Mouse (Mus musculus) liver, embryonic 14.5 days (tissue): ENCODE data around the gene Lims1. TPM values are rescaled to one million over a fixed set of nuclear protein-coding genes. Genes with fewer than 3 reads are reported as not detected.
A peak's percentile ranks its signal among the peaks of the same experiment; 100 is the strongest.

ENCODE experiments used
- ATAC-seq: fragments of 200-750 bp; cut with Nextera tagmentation; 2 replicates; pipeline ENCODE4 v1.8.0; 2017; ENCODE audit warnings: moderate number of reproducible peaks, mild to moderate bottlenecking, moderate library complexity; ENCODE audit not compliant: insufficient read depth
- DNase-seq, 3 experiments: peaks; one replicate each; pipeline ENCODE4 v3.0.0-alpha.2; 2012 to 2013; ENCODE audit warnings: low read depth in 3 of 3, low spot score in 3 of 3
- H3K27ac ChIP-seq: fragments of 300-500 bp; sonication (generic); 2 replicates; pipeline ENCODE4 v1.5.1; 2014; ENCODE audit warnings: moderate library complexity, mild to moderate bottlenecking, control low read depth, inconsistent platforms
- H3K27me3 ChIP-seq: fragments of 300-500 bp; sonication (generic); 2 replicates; pipeline ENCODE4 v1.6.1; 2014; ENCODE audit warnings: mild to moderate bottlenecking, low read length, moderate library complexity; ENCODE audit not compliant: control insufficient read depth, insufficient read depth
- H3K36me3 ChIP-seq: fragments of 300-500 bp; sonication (generic); replicated peaks from 2 replicates; pipeline ENCODE4 v1.6.1; 2014; ENCODE audit warnings: low read depth; ENCODE audit not compliant: control insufficient read depth, insufficient read depth
- H3K4me1 ChIP-seq, 2 experiments: fragments of 200-500 bp in 1 of 2; fragments of 300-500 bp in 1 of 2; sonication (generic) in 1 of 2; replicated peaks; 2 replicates each; pipeline ENCODE4 v1.6.1; 2012 to 2014; ENCODE audit warnings: antibody characterized with exemption in 1 of 2, inconsistent platforms in 1 of 2, low read length in 1 of 2; ENCODE audit not compliant: control insufficient read depth in 2 of 2, insufficient read depth in 2 of 2
- H3K4me2 ChIP-seq: fragments of 300-500 bp; sonication (generic); 2 replicates; pipeline ENCODE4 v1.6.1; 2014; ENCODE audit warnings: low read depth, mild to moderate bottlenecking, control low read depth, moderate library complexity
- H3K4me3 ChIP-seq, 2 experiments: fragments of 200-500 bp in 1 of 2; fragments of 300-500 bp in 1 of 2; sonication (generic) in 1 of 2; 2 replicates each; pipeline ENCODE4 v1.5.1; 2012 to 2014; ENCODE audit warnings: low read depth in 2 of 2, low read length in 2 of 2, mild to moderate bottlenecking in 2 of 2, control low read depth in 1 of 2, inconsistent platforms in 1 of 2, moderate library complexity in 1 of 2; ENCODE audit not compliant: insufficient read depth in 1 of 2
- H3K9ac ChIP-seq: fragments of 300-500 bp; sonication (generic); replicated peaks from 2 replicates; pipeline ENCODE4 v1.6.1; 2014; ENCODE audit warnings: mild to moderate bottlenecking, control low read depth, moderate library complexity
- H3K9me3 ChIP-seq: fragments of 300-500 bp; sonication (generic); 2 replicates; pipeline ENCODE4 v1.6.1; 2016; ENCODE audit warnings: low read length, mixed read lengths; ENCODE audit not compliant: control insufficient read depth
- CTCF ChIP-seq: IDR thresholded peaks from 2 replicates; pipeline ENCODE4 v1.5.1; 2016; ENCODE audit warnings: antibody characterized with exemption, low read depth, control low read depth
- EP300 ChIP-seq: IDR thresholded peaks from 2 replicates; pipeline ENCODE4 v1.6.1; 2016; ENCODE audit warnings: antibody characterized with exemption, low read depth
- WGBS: fragments of 180-500 bp; shearing (Covaris S2); extraction: QIAGEN DNeasy Blood & Tissue Kit; methylation state at CpG from one replicate; pipeline ENCODE4 v1.1.7; 2014; ENCODE audit not compliant: insufficient replicate concordance; 5-methylcytosine and 5-hydroxymethylcytosine counted together
- polyA plus RNA-seq, 2 experiments: library from polyadenylated mRNA; depleted of rRNA in 1 of 2; stranded (reverse) in 1 of 2; unstranded in 1 of 2; fragments of >200 nt; fragmentation: Nextera tagmentation in 1 of 2; extraction: Ambion mirVana in 1 of 2; gene quantifications; 2 replicates each; pipeline versions ENCODE4 v1.2.1 to v1.2.3; 2012 to 2014

Lims1 gene
- polyA plus RNA-seq, 2 experiments = 20.9 to 69.0 TPM

DNA sequence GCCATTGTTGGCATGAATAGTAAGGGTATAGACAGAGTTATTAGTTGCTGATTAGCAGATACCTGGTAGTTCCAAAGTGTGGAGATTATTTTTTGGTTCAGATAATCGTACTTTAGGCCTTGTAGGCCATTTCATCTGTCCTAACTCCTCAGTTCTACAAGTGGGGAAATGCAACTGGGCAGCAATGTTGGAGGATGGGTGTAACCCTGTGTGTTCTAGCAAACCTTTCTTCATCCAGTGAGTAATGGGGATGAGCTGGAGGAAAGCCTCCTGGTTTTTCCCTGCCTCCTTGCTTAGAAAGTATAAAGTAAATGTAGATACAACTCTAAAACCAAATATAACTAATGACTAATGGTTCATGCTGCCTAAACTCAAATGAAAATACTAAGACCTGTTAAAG is 55.1 kb downstream of the Lims1 start:
- H3K9ac ChIP-seq = no peak overlapping the region
- no peak overlapping the region for H3K4me3 ChIP-seq
- H3K36me3 ChIP-seq = no peaks in the 10 kb centered on the region; the same call in 1 of the 2 replicates
- H3K4me1 ChIP-seq = peaks cover 20 to 29% of the 10 kb centered on the region in 2 experiments
- no peak for TF ChIP-seq CTCF
- DNase-seq (no peak), ATAC-seq (no peak)
- H3K9me3 ChIP-seq = no peaks in the 10 kb centered on the region
- no peak overlapping the region for H3K4me2 ChIP-seq
- H3K27me3 ChIP-seq = no peaks in the 10 kb centered on the region
- 42% methylated on average over 1 of the region's 1 CpGs for WGBS
- H3K27ac ChIP-seq = no peak overlapping the region

DNA sequence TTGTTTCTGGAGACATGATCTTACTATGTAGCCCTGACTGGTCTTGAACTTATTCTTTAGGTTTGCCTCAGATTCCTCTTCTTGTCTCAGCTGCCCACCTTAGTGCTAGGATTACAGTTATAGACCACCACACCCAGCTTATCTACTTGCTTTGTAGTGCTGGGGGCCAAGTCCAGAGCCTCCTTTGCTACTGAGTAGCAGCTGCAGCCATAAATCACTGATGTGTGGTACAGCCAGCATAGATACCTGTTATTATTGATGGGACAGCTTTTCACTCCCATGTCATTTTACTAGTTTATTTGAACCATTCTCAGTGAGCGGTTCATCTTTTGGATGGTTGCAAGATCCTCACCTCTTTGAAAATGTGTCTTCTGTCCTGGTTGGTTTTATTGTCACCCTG is 56.4 kb downstream of the Lims1 start:
- H3K36me3 ChIP-seq = no peaks in the 10 kb centered on the region; the same call in 1 of the 2 replicates
- H3K4me2 ChIP-seq = no peak overlapping the region
- no peak for DNase-seq
- no peak for ATAC-seq
- peaks cover 12 to 27% of the 10 kb centered on the region in 2 experiments for H3K4me1 ChIP-seq
- 83% methylated on average over 1 of the region's 1 CpGs for WGBS
- no peak overlapping the region for H3K9ac ChIP-seq
- no peak overlapping the region for H3K4me3 ChIP-seq
- peak; percentile 30; the same call in 1 of the 2 replicates for TF ChIP-seq EP300
- TF ChIP-seq CTCF = no peak
- H3K9me3 ChIP-seq = no peaks in the 10 kb centered on the region
- no peaks in the 10 kb centered on the region for H3K27me3 ChIP-seq
- no peak overlapping the region for H3K27ac ChIP-seq

DNA sequence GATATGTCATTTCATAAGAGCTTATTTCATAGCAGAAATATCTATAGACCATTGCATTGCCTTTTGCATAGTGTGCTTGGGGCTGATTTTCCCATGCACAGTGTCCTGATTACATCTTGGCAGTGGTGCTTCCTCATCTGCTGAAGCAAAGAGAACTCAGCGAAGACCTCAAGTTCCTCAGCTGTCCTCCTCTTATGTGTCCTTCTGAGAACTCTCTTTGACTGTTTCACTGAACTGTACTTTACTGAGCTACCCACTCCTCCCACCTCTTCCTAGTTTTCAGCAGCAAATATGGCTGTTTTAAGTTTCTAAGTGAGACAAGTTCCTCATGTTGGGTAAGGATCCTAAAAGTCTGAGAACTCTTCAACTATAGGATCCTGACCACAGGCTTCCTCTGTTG is 58.6 kb downstream of the Lims1 start:
- Histone ChIP-seq H3K9ac (no peak overlapping the region), H3K9me3 (no peaks in the 10 kb centered on the region), H3K4me2 (no peak overlapping the region), H3K27me3 (no peaks in the 10 kb centered on the region), H3K4me3 (no peak overlapping the region), H3K27ac (no peak overlapping the region), H3K4me1 (peaks cover 8 to 27% of the 10 kb centered on the region in 2 experiments), H3K36me3 (no peaks in the 10 kb centered on the region)
- DNase-seq (no peak), ATAC-seq (0 out of 2 replicates have a peak, but pooled peaks have one; percentile 20)
- WGBS = 15% methylated on average over 1 of the region's 1 CpGs
- TF ChIP-seq EP300 = no peak
- TF ChIP-seq CTCF = no peak

DNA sequence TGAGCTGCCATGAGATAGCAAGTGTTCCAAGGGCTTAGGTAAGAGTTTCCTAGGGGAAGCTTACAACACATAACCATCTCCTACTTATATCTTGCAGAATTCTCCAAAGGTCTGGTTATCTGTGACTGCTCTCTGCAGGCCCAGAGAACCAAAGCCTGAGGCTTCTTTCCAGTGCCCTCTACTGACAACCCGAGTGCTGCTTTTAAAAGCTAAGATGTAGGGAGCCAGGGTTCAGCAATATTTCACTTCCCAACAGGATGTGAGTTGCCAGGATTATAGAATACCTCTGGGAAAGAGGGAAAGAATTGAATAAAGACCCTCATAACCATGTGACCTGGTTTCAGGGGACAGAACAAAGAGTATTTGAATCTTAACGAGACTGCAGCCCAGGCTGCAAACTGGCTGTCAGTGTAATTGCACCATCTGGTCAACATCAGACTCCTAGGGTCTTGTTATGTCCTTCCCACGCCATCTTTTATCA is 59.4 kb downstream of the Lims1 start:
- ATAC-seq = no peak
- H3K4me3 ChIP-seq = no peak overlapping the region
- no peak for DNase-seq
- H3K27ac ChIP-seq = no peak overlapping the region
- TF ChIP-seq CTCF (no peak), EP300 (no peak)
- H3K9ac ChIP-seq = no peak overlapping the region
- no peaks in the 10 kb centered on the region for H3K36me3 ChIP-seq
- no peak overlapping the region for H3K4me2 ChIP-seq
- H3K9me3 ChIP-seq = no peaks in the 10 kb centered on the region
- H3K27me3 ChIP-seq = no peaks in the 10 kb centered on the region
- H3K4me1 ChIP-seq = peaks cover 8 to 27% of the 10 kb centered on the region in 2 experiments
- 22% methylated on average over 3 of the region's 3 CpGs for WGBS

DNA sequence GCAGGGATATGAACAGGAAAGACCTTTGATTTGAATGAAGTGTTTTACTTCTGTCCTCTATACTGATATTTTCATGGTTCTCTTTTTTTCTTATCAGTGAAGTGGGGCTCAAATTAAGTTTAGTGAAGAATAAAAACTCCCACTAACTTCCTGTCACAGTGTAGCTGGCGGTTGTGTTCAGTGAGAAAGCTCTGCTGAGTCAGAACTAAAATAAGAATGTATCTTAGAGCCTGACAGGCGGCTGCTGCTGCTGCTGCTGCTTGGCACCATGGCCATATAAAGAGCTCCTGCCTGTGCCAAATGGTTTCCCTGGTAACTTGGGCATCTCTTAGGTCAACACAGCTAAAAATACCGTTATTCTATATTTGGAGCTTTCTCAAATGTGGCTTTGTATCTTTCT is 60.0 kb downstream of the Lims1 start:
- H3K27me3 ChIP-seq = no peaks in the 10 kb centered on the region
- no peaks in the 10 kb centered on the region for H3K9me3 ChIP-seq
- H3K27ac ChIP-seq = no peak overlapping the region
- ATAC-seq = no peak
- H3K4me2 ChIP-seq = no peak overlapping the region
- no peaks in the 10 kb centered on the region for H3K36me3 ChIP-seq
- TF ChIP-seq EP300 (no peak), CTCF (no peak)
- 29% methylated on average over 3 of the region's 3 CpGs for WGBS
- DNase-seq = no peak
- H3K4me1 ChIP-seq = peaks cover 8 to 27% of the 10 kb centered on the region in 2 experiments
- no peak overlapping the region for H3K4me3 ChIP-seq
- H3K9ac ChIP-seq = no peak overlapping the region
